Mouse (Mus musculus): ENCODE results near the gene Fggy.

- no peak for TF ChIP-seq CTCF (conservative IDR thresholded peaks at IDR 0.05; ENCODE audit: insufficient read depth, insufficient read length, low read depth, low read length)
- TF ChIP-seq POLR2A (IDR thresholded peaks at IDR 0.05; ENCODE audit: low read depth, low read length): no peak
These were observed 107.0 kb downstream of the Fggy start for GRCm38 (mm10) chr4:95664327-95664726.

All from kidney, adult 2 months (tissue).